Mouse (Mus musculus): ENCODE data around the gene Lmf2. TPM values are rescaled to one million over a fixed set of nuclear protein-coding genes. Genes with fewer than 3 reads are reported as not detected.

Lmf2 gene
- polyA plus RNA-seq, 1 experiment: 33.3 TPM

DNA sequence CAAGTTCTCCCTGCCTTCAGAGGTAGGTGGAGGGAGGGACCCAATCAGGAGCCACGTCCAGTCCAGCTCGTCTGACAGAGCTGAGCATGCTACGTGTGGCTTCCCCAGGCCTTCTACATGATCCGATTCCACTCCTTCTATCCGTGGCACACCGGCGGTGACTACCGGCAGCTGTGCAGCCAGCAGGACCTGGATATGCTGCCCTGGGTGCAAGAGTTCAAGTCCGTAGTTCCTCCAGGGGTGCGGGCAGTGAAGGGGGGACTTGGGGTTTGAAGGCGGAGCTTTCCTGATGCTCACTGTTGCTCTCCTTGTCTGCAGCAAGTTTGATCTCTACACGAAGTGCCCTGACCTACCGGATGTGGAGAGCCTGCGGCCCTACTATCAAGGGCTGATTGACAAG, 19.0 kb downstream of the Lmf2 start:
- Histone ChIP-seq H3K4me1 (ENCODE audit: control insufficient read depth, insufficient read depth, insufficient read length, low read length) (peaks cover 2% of the 10 kb centered on the region; the same call in 1 of the 2 replicates), H3K27me3 (ENCODE audit: control insufficient read depth, insufficient read depth, low read length) (no peaks in the 10 kb centered on the region; the same call in 1 of the 2 replicates), H3K4me3 (ENCODE audit: low read depth, low read length) (no peak overlapping the region), H3K27ac (ENCODE audit: insufficient read depth, low read depth, low read length) (no peak overlapping the region), H3K36me3 (ENCODE audit: control insufficient read depth, insufficient read depth, low read length) (no peaks in the 10 kb centered on the region)
- 76% methylated on average over 14 of the region's 14 CpGs for WGBS
- TF ChIP-seq CTCF (IDR thresholded peaks at IDR 0.05; ENCODE audit: extremely low read depth, insufficient read length, insufficient replicate concordance, low read depth, low read length) (no peak), POLR2A (IDR thresholded peaks at IDR 0.05; ENCODE audit: low read depth, low read length) (no peak)

GRCm38 (mm10) chr15:89334774-89335537, 20.5 kb downstream of the Lmf2 start:
- no peak overlapping the region for H3K27ac ChIP-seq (ENCODE audit: insufficient read depth, low read depth, low read length)

DNA sequence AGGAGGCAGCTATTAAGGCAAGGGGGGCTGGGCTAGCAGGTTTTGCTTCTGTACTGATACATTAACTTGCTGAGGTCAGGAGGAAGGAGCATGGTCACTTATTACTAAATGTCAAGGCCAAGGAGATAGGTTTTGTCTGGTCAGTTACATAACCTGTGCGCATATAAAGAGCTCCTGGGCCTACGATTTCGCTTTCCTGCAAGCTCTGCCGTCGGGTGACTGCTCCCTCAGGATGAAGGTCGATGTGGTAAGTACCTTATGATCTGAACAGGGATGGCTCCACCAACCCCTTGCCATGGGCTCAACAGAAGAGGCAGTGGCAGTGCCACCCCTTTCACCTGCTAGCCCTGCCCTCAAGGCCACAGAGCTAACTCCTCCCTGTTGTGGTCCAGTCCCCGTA, 21.2 kb downstream of the Lmf2 start, which contains the start of gene Miox:
Miox (plus strand) TSS at position 128 of the 400 bp plus-strand sequence.
- WGBS: 85% methylated on average over 7 of the region's 7 CpGs
- TF ChIP-seq CTCF (IDR thresholded peaks at IDR 0.05; ENCODE audit: extremely low read depth, insufficient read length, insufficient replicate concordance, low read depth, low read length) (no peak), POLR2A (IDR thresholded peaks at IDR 0.05; ENCODE audit: low read depth, low read length) (no peak)
- no peak within 1 kb of the TSS for H3K27ac ChIP-seq (ENCODE audit: insufficient read depth, low read depth, low read length)
- no peaks in the 10 kb centered on the region; the same call in 1 of the 2 replicates for H3K27me3 ChIP-seq (ENCODE audit: control insufficient read depth, insufficient read depth, low read length)
- no peaks in the 10 kb centered on the region for H3K36me3 ChIP-seq (ENCODE audit: control insufficient read depth, insufficient read depth, low read length)
- no peak within 1 kb of the TSS for H3K4me3 ChIP-seq (ENCODE audit: low read depth, low read length)
- no peaks in the 10 kb centered on the region for H3K4me1 ChIP-seq (ENCODE audit: control insufficient read depth, insufficient read depth, insufficient read length, low read length)

More at GRCm38 (mm10) chr15:89334774-89335537, 20.5 kb downstream of the Lmf2 start:
- H3K27me3 ChIP-seq (ENCODE audit: control insufficient read depth, insufficient read depth, low read length): no peaks in the 10 kb centered on the region; the same call in 1 of the 2 replicates
- no peaks in the 10 kb centered on the region for H3K36me3 ChIP-seq (ENCODE audit: control insufficient read depth, insufficient read depth, low read length)
- no peak overlapping the region for H3K4me3 ChIP-seq (ENCODE audit: low read depth, low read length)
- no peak for TF ChIP-seq POLR2A (IDR thresholded peaks at IDR 0.05; ENCODE audit: low read depth, low read length)
- no peak for TF ChIP-seq CTCF (IDR thresholded peaks at IDR 0.05; ENCODE audit: extremely low read depth, insufficient read length, insufficient replicate concordance, low read depth, low read length)
- H3K4me1 ChIP-seq (ENCODE audit: control insufficient read depth, insufficient read depth, insufficient read length, low read length): peaks cover 2% of the 10 kb centered on the region; the same call in 1 of the 2 replicates
- 67% methylated on average over 17 of the region's 17 CpGs for WGBS

DNA sequence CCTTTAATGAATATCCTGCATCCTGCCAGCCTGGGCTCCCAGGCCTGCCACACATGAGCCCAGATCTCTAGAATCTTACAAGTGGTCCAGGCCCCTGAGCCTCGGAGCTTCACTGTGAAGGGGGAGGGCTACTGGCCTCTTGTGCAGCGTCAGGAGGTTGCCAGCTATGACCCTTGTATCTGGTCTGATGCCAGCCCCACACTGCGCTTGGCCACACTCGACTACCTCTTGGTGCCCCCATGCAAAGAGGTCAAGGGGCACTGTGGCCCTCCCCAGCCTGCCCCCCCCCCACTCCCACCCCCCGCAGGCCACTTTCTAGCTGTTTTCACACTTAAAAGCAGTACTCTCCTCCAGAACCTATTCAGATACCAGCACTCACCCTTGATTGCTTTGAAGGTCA, 29.0 kb downstream of the Lmf2 start:
- Histone ChIP-seq H3K27ac (ENCODE audit: insufficient read depth, low read depth, low read length) (no peak overlapping the region), H3K4me3 (ENCODE audit: low read depth, low read length) (no peak overlapping the region), H3K27me3 (ENCODE audit: control insufficient read depth, insufficient read depth, low read length) (peaks cover 9% of the 10 kb centered on the region; the same call in 1 of the 2 replicates), H3K4me1 (ENCODE audit: control insufficient read depth, insufficient read depth, insufficient read length, low read length) (peaks cover 8% of the 10 kb centered on the region), H3K36me3 (ENCODE audit: control insufficient read depth, insufficient read depth, low read length) (no peaks in the 10 kb centered on the region)
- WGBS: 73% methylated on average over 5 of the region's 5 CpGs
- TF ChIP-seq POLR2A (IDR thresholded peaks at IDR 0.05; ENCODE audit: low read depth, low read length): no peak
- no peak for TF ChIP-seq CTCF (IDR thresholded peaks at IDR 0.05; ENCODE audit: extremely low read depth, insufficient read length, insufficient replicate concordance, low read depth, low read length)

GRCm38 (mm10) chr15:89323656-89324055, 31.8 kb downstream of the Lmf2 start:
- H3K4me3 ChIP-seq (ENCODE audit: low read depth, low read length): no peak overlapping the region
- 85% methylated on average over 4 of the region's 4 CpGs for WGBS
- TF ChIP-seq CTCF (IDR thresholded peaks at IDR 0.05; ENCODE audit: extremely low read depth, insufficient read length, insufficient replicate concordance, low read depth, low read length): no peak
- no peak for TF ChIP-seq POLR2A (IDR thresholded peaks at IDR 0.05; ENCODE audit: low read depth, low read length)
- H3K27ac ChIP-seq (ENCODE audit: insufficient read depth, low read depth, low read length): no peak overlapping the region
- H3K27me3 ChIP-seq (ENCODE audit: control insufficient read depth, insufficient read depth, low read length): peaks cover 9% of the 10 kb centered on the region; the same call in 1 of the 2 replicates
- H3K36me3 ChIP-seq (ENCODE audit: control insufficient read depth, insufficient read depth, low read length): no peaks in the 10 kb centered on the region
- peaks cover 8% of the 10 kb centered on the region for H3K4me1 ChIP-seq (ENCODE audit: control insufficient read depth, insufficient read depth, insufficient read length, low read length)

DNA sequence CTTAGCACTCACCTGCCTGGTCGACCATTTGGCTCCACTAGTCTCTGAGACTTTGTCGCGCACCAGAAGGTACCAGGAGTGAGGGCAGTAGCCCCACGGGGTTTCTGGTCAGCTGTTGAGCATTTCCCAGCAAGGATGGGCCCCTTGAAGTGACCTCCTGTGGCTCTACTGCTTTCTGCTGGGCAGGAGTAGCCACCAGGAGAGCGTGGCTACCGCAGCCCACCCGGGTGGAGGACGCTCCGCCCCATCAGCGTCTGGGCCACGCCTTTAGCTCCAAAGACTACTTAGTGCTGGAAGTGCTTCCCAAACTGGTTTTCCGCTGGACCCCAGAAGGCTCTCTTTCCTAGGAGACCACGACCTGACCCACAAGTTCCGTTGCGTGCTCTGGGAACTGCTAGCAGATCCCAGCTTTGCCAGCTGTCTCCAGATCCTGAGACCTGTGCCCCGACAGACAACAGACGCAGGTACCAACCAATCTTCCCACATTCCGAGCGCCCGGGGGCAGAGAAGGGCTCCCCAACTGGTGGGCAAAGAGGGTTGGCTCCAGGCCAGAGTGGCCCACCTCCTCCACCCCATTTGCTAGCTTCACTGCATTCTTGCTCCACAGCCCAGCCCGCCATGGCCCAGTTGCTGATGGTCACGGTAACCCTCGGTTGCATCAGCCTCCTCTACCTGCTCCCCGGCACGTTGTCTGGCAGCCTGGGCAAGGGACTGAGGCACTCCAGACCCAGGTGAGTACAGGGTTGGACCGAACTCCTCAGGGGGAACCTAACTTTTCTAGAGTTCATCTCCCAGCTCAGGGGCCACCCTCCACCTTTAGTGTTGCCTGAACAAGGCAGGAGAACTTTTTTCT, 32.6 kb downstream of the Lmf2 start, which contains the start of gene Adm2:
Adm2 (plus strand) TSS at position 51 of the 853 bp plus-strand sequence.
- peak within 1 kb of the TSS; percentile 28 for H3K4me3 ChIP-seq (ENCODE audit: low read depth, low read length)
- peaks cover 9% of the 10 kb centered on the region; the same call in 1 of the 2 replicates for H3K27me3 ChIP-seq (ENCODE audit: control insufficient read depth, insufficient read depth, low read length)
- H3K27ac ChIP-seq (ENCODE audit: insufficient read depth, low read depth, low read length): no peak within 1 kb of the TSS
- H3K4me1 ChIP-seq (ENCODE audit: control insufficient read depth, insufficient read depth, insufficient read length, low read length): peaks cover 8% of the 10 kb centered on the region
- WGBS: 12% methylated on average over 26 of the region's 26 CpGs
- TF ChIP-seq CTCF (IDR thresholded peaks at IDR 0.05; ENCODE audit: extremely low read depth, insufficient read length, insufficient replicate concordance, low read depth, low read length) (no peak), POLR2A (IDR thresholded peaks at IDR 0.05; ENCODE audit: low read depth, low read length) (no peak)
- no peaks in the 10 kb centered on the region for H3K36me3 ChIP-seq (ENCODE audit: control insufficient read depth, insufficient read depth, low read length)

Measured in small intestine, adult 2 months (tissue).